Mouse (Mus musculus) ovary, postnatal 36 days (tissue): ENCODE data around the gene Rsph6a.

ENCODE experiments used
- DNase-seq: peaks from one replicate; pipeline ENCODE4 v3.0.0; 2022; ENCODE audit warnings: low spot score, mixed read lengths

The Rsph6a gene

DNA sequence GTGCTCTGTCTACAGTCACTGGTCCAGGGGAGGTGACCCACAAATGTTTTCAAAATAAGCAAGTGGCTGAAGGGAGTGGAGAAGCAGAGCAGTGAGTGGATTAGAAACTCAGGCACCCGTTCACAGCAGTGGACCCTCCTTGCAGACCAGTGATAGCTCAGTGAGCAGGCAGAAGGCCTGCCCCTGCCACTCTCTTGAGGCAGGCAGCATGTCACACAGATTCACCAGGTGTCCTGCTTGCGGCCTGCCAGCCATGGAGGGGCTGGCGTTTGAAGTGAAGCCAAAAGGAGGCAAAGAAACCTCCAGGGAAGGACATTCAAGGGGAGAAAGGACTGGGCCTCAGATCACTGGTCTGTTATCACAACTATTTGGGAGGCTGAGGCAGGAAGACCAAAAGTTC lies 24.2 kb downstream of the Rsph6a start:
- DNase-seq = no peak

DNA sequence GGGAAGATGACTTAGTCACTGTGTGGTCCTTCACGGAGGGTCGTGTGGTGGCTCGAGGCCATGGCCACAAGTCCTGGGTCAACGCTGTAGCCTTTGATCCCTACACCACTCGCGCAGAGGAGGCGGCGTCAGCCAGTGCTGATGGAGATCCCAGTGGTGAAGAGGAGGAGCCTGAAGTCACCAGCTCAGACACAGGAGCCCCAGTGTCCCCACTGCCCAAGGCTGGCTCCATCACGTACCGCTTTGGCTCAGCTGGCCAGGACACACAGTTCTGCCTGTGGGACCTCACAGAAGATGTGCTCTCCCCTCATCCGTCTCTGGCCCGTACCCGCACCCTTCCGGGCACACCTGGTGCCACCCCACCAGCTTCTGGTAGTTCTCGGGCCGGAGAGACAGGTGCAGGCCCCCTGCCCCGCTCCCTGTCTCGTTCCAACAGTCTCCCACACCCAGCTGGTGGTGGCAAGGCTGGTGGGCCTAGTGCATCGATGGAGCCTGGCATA lies 26.0 kb downstream of the Rsph6a start:
- DNase-seq = no peak

DNA sequence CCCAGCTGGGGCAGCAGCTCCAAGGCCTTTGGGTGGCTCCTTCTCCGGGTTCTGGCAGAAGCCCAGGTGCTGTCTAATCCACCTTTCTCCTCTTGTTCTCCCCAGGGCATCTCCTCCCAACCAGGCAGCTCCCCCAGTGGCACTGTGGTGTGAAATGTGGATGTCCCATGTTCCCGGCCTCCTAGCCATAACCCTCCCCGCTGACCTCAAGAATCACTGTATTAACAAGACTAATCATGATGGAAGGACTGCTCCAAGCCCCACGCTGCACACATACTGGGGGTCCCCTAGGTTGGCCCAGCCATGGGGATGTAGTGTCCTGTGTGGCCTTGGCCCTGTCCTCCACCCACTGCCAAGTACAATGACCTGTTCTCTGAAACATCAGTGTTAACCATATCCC lies 27.7 kb downstream of the Rsph6a start:
- no peak for DNase-seq

DNA sequence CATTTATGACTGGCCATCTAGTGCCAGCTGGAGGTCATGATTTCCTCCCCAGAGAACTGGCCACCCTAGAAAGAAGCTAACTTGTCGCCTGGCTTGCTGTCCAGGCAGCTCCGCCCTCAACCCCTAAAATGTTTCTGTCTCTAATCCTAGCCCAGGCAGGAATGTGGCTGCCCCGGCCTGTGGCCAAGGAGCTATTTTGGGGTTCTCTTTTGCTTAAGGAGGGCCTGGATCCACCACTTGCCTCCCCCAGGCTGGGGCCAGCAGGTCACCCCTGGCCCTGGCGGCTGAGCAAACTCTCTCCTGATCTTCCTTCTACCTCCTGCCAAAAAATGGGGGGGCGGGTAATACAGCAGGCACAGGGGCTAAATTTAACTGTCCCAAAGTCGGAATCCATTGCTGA lies 28.6 kb downstream of the Rsph6a start:
- DNase-seq = no peak

DNA sequence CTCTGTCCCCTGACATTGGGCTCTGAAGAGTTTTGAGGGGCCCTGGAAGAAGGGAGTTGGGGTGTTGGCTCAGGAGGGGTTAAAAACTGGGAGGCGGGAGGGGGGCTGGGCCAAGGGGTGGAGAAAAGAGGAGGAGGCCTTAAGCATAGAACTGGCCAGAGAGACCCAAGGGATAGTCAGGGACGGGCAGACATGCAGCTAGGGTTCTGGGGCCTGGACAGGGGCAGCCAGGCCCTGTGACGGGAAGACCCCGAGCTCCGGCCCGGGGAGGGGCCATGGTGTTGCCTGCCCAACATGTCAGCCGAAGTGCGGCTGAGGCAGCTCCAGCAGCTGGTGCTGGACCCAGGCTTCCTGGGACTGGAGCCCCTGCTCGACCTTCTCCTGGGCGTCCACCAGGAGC lies 29.2 kb downstream of the Rsph6a start, which contains the start of gene Dmpk:
TSS of gene Dmpk (plus strand) at position 149 of the 400 bp plus-strand sequence.
- DNase-seq = no peak

DNA sequence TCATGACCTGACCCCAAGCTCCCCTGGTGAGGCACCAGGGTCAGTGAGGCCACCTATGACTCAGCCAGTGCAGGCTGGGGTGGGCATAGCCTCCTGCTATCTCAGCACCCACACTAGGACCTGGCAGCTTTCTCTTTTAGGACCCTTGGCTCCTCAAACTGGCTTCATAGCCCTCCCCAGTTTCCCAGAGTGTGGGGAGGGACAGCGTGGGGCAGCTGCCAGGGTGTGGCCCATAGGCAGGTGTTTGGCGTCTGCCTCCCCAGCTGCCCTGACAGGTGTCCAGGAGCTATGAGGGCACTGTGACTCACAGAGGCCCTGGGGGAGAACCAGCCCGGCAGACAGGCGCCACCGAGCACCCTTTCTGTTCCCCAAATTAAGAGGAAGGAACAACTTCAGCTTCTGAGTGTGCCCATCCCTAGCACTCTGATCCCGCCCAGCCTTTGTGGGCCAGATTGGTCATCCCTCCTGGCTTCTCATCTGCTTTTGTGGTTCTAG lies 29.8 kb downstream of the Rsph6a start:
- DNase-seq = no peak

DNA sequence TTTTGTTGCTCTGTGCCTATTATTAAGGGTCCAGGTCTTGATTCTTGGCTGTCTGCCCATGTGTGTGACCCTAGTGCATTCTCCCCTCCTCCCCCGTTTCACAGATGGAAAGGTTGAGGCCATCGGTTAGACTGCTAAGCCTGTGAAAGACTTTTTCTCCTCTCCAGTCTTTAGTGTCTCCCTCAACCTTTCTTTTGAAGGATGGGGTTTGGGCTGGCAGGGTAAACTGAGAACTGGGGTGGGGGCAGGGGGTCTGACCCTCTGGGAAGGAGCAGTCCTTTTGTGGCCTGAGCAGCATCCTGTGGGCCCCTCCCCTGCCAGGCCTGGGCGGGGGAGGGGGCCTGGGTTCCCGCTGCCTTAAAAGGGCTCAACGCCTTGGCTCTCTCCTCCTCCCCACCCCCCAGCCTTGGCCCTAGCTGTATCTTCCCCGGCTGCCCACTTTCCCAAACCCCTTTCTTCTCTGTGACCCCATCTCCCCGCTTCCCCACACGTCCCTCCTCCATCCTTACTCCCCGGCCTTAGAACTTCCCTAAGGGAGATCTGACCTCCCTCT lies 30.5 kb downstream of the Rsph6a start:
- DNase-seq = no peak

DNA sequence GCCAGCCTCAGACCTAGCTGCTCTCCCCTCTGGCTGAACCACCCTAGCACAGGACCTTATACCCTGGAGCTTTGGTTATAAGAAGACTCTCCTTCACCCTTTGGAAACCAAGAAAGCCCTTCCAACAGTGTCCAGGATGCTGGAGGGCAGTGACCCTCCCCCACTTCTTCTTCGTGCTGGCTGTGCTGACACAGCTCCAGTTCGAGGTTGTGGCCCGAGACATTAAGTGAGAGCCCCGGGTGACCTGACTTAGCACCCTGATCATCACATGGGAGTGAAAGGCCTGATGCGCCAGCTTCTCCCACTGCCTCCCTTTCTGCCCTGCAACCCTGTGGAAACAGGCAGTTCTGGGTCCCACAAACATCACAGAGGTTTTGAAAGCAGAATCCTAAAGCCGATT lies 31.0 kb downstream of the Rsph6a start:
- DNase-seq = no peak

DNA sequence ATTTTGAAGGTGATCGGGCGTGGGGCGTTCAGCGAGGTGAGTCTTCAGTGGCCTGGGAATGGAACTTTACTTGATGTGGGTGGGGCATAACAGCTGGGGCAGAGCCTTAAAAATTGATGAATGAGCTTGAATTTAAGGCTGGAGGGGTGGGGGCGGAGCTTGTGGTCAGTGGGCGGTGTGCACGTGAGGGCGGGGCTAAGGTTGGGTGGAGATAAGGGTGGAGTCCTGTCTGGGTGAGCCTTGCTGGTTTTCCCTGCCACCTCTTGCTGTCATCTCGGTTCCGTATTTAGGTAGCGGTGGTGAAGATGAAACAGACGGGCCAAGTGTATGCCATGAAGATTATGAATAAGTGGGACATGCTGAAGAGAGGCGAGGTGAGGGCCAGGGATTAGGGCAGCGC lies 31.6 kb downstream of the Rsph6a start:
- DNase-seq = no peak

DNA sequence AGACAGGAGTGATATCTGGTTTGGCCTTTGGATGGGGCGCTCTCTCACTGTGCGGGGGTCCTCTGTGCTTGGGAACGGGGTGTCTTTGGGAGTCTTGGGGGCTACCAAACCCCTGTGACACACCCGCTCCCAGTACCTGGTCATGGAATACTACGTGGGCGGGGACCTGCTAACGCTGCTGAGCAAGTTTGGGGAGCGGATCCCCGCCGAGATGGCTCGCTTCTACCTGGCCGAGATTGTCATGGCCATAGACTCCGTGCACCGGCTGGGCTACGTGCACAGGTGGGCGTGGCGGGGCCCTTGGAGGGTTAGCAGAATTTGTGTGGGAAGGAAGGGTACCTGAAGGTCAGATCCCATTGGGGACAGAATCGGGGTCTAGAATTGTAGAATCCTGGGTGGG lies 32.3 kb downstream of the Rsph6a start:
- DNase-seq = no peak

DNA sequence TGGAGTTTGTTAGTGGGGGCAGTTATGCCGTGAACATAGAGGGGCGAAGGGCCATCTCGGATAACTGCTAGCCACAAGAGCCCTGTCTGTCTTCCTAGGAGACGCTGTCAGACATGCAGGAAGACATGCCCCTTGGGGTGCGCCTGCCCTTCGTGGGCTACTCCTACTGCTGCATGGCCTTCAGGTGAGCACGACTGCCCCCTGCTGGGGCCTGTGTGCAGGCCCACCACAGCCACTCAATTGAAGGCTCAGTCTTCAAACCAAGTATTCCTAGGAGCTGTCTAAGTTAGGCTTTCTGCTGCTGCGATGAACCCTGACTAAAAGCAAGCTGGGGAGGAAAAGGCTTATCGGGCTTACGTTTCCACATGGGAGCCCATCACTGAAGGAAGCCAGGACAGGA lies 34.3 kb downstream of the Rsph6a start:
- DNase-seq = peak; percentile 61

DNA sequence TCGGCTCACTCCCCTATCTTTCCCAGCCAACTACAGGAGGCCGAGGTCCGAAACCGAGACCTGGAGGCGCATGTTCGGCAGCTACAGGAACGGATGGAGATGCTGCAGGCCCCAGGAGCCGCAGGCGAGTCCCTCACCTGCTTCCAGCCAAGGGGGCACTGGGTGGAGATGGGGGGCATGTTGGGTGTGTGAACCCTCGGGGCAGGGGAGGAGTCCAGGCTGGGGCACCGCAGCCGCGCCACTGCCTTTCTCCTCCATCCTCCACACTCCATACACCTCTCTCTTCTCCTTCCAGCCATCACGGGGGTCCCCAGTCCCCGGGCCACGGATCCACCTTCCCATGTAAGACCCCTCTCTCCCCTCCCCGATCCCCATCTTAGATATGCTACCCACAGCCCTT lies 37.4 kb downstream of the Rsph6a start:
- DNase-seq = no peak

DNA sequence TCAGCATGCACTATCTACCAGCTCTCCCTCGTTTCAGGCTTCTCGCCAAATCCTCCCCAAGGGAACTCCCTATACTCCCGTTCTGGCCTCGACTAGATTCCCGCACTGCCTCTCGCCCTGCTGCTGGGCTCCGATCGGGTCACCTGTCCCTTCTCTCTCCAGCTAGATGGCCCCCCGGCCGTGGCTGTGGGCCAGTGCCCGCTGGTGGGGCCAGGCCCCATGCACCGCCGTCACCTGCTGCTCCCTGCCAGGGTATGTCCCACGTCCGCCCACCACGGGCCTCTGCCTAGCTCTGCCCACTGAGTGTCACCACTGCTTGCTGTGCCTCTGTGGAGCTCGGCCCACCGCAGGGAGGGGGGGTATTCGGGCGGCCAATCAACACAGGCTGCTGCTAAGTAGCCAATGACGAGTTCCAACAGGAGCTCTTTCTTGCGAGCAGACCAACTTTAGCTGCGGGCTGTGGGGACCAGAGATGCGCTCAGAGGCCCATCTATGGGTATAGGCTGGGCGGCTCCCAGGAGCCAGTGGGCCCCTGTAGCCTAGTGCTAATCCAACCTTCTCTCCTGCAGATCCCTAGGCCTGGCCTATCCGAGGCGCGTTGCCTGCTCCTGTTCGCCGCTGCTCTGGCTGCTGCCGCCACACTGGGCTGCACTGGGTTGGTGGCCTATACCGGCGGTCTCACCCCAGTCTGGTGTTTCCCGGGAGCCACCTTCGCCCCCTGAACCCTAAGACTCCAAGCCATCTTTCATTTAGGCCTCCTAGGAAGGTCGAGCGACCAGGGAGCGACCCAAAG lies 38.1 kb downstream of the Rsph6a start:
- DNase-seq = peak; percentile 71

DNA sequence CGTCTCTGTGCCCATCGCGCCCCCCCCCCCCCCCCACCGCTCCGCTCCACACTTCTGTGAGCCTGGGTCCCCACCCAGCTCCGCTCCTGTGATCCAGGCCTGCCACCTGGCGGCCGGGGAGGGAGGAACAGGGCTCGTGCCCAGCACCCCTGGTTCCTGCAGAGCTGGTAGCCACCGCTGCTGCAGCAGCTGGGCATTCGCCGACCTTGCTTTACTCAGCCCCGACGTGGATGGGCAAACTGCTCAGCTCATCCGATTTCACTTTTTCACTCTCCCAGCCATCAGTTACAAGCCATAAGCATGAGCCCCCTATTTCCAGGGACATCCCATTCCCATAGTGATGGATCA lies 38.7 kb downstream of the Rsph6a start:
- peak; percentile 89 for DNase-seq

DNA sequence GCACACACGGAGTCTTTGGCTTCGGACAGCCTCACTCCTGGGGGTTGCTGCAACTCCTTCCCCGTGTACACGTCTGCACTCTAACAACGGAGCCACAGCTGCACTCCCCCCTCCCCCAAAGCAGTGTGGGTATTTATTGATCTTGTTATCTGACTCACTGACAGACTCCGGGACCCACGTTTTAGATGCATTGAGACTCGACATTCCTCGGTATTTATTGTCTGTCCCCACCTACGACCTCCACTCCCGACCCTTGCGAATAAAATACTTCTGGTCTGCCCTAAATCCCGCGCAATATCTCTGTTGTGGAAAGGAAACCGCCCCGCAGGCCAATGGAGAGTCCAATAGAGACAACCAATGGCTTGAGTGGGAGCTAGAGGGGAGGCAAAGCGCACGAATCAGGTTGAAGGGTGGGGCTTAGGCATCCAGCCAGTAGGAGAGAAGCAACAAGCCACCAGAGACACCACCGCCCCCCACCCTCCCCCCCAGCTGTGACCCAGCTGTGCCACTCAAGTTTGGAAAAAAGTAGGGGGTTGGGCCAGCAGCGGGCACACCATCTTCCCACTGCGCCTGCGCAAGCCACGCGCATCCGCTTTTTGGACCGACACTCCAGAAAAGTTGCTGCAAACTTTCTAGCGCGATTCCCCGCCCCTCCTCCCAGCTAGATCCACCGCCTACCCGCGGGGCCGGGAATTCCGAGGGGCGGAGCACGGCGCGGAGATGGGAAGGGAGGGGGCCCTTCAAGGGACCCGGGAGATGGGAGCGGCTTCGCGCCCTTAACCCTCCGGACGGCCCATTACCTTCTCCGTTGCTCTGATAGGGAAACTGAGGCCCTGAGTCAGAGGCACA lies 39.3 kb downstream of the Rsph6a start:
- DNase-seq = peak; percentile 99

DNA sequence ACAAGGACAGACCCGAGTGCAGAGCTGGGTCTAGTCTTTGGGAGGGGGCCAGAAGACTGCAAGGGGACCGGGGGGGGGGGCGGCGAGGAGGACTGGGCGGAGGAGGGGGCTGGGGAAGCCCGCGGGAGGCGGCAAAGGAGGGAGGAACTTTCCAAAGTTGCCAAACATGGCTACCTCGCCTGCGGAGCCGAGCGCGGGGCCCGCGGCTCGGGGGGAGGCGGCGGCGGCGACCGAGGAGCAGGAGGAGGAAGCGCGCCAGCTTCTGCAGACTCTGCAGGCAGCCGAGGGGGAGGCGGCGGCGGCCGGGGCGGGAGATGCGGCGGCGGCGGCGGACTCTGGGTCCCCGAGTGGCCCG lies 40.0 kb downstream of the Rsph6a start, which contains the start of gene Six5:
TSS of gene Six5 (plus strand) at position 124 of the 355 bp plus-strand sequence.
- peak; percentile 74 for DNase-seq

DNA sequence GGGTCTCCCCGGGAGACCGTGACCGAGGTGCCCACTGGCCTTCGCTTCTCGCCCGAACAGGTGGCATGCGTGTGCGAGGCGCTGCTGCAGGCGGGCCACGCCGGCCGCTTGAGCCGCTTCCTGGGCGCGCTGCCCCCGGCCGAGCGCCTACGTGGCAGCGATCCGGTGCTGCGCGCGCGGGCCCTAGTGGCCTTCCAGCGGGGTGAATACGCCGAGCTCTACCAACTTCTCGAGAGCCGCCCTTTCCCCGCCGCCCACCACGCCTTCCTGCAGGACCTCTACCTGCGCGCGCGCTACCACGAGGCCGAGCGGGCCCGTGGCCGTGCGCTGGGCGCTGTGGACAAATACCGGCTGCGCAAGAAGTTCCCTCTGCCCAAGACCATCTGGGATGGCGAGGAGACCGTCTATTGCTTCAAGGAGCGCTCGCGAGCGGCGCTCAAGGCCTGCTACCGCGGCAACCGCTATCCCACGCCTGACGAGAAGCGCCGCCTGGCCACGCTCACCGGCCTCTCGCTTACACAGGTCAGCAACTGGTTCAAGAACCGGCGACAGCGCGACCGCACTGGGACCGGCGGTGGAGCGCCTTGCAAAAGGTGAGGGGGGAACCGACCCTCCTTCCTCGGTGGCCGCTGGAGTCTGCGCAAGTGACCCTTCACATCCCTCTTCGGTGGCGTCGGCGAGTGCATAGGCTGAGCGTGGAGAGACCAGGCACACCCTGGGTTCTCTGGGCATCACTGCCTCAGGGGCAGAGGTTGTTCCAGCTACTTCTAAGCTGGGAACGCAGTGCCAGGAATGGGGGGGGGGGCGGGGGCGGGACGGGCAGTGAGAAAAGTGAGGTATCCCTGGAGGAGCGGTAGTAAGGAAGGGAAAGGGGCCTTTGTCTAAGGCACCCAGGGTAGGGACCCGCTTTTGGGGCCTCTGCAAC lies 40.6 kb downstream of the Rsph6a start:
- DNase-seq = peak; percentile 72

DNA sequence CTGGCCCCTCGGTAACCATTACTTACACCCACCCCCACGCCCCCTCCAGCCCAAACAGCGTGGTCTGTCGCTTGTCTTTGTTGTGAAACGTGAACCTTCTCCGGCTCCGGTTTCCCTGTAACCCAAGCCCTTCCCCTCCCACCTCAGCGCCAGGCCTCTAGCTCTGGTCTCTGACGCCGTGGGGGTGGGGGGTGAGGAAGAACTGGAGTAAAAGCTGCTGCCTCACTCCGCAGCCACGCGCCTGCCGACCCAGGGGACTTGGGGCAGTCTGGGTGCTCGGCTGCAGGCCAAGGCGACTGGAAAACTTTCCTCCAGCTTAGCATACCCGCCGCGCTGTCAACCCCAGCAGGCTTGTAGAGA lies 41.2 kb downstream of the Rsph6a start:
- peak; percentile 84 for DNase-seq

DNA sequence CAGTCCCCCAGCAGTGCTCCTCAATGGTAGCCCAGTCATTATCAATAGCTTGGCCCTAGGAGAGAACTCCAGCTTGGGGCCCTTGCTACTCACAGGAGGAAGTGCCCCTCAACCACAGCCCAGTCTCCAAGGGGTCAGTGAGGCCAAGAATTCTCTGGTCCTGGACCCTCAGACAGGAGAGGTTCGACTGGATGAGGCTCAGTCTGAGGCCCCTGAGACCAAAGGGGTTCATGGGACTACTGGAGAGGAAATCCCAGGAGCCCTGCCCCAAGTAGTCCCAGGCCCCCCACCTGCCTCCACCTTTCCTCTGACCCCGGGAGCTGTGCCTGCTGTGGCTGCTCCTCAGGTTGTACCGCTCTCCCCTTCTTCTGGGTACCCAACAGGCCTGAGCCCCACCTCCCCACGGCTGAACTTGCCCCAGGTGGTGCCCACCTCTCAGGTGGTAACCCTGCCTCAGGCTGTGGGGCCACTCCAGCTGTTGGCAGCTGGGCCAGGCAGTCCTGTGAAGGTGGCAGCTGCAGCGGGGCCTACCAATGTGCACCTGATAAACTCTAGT lies 42.0 kb downstream of the Rsph6a start:
- DNase-seq = no peak

DNA sequence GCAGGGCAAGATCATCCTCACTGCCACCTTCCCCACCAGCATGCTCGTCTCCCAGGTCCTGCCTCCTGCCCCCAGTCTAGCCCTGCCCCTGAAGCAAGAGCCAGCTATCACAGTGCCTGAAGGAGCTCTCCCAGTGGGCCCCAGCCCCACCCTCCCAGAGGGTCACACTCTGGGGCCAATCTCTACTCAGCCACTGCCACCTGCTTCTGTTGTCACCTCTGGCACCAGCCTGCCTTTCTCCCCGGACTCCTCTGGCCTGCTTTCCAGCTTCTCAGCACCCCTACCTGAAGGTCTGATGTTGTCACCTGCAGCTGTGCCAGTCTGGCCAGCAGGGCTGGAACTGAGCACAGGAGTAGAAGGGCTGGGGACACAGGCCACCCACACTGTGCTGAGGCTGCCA lies 42.7 kb downstream of the Rsph6a start:
- DNase-seq = no peak

DNA sequence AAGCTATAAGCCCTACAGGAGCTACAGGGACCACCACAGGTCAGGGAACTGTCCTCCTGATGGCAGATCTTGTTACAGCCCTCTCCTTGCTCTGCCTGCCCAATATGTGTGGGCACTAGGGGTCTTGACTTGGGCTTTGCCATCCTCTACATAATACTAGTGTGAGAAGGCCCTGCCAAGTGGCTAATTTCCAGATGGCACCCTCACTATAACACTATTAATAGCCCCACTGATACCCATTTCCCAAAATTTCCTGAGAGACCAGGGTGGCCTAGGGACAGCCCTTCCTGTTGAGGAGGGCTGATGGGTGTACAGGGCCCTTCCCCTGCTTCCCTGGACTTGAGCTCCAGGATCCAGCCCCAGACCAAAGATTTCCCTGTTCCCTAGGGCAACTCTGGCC lies 43.4 kb downstream of the Rsph6a start:
- no peak for DNase-seq
